Mouse (Mus musculus): ENCODE measurements around the gene Pelo. TPM values are rescaled to one million over a fixed set of nuclear protein-coding genes. Genes with fewer than 3 reads are reported as not detected.

Pelo gene
- polyA plus RNA-seq, 1 experiment, result 23.7 TPM

- Histone ChIP-seq H3K4me3 (no peak overlapping the region), H3K79me2 (ENCODE audit: control insufficient read depth, insufficient read depth) (no peaks in the 10 kb centered on the region), H3K27me3 (ENCODE audit: control insufficient read depth, insufficient read depth, insufficient read length) (no peaks in the 10 kb centered on the region), H3K36me3 (ENCODE audit: control insufficient read depth, insufficient read depth) (no peaks in the 10 kb centered on the region), H3K4me2 (ENCODE audit: low read depth) (no peak overlapping the region), H3ac (ENCODE audit: control insufficient read depth, insufficient read length) (no peak overlapping the region)
- no peak for TF ChIP-seq USF1 (IDR thresholded peaks at IDR 0.05; ENCODE audit: low read depth)
- no peak for TF ChIP-seq MYOD1 (IDR thresholded peaks at IDR 0.05; ENCODE audit: control insufficient read depth in 1 of 3, insufficient read length in 2 of 3, low read depth in 2 of 3)
- TF ChIP-seq MYOG (IDR thresholded peaks at IDR 0.05; ENCODE audit: control insufficient read depth in 1 of 3, insufficient read depth in 1 of 3, insufficient read length in 2 of 3, low read depth in 2 of 3), result no peak
- TF ChIP-seq TCF3 (IDR thresholded peaks at IDR 0.05; ENCODE audit: insufficient read length, low read depth), result no peak
- TF ChIP-seq POLR2AphosphoS2 (IDR thresholded peaks at IDR 0.05; ENCODE audit: insufficient read length, low read depth), result no peak
- no peak for TF ChIP-seq CEBPB (IDR thresholded peaks at IDR 0.05; ENCODE audit: insufficient read depth, poor library complexity, severe bottlenecking)
Observed at GRCm38 (mm10) chr13:115131381-115131780, 41.4 kb upstream of the Pelo start.

GRCm38 (mm10) chr13:115130035-115130434, 40.0 kb upstream of the Pelo start:
- H3K4me3 ChIP-seq, result no peak overlapping the region

GRCm38 (mm10) chr13:115127826-115128225, 37.8 kb upstream of the Pelo start:
- no peak for TF ChIP-seq MYOG (IDR thresholded peaks at IDR 0.05; ENCODE audit: control insufficient read depth in 1 of 3, insufficient read depth in 1 of 3, insufficient read length in 2 of 3, low read depth in 2 of 3)
- no peak for TF ChIP-seq MAX (IDR thresholded peaks at IDR 0.05; ENCODE audit: low read depth)
- TF ChIP-seq CEBPB (IDR thresholded peaks at IDR 0.05; ENCODE audit: insufficient read depth, poor library complexity, severe bottlenecking), result no peak
- TF ChIP-seq POLR2AphosphoS2 (IDR thresholded peaks at IDR 0.05; ENCODE audit: insufficient read length, low read depth), result no peak
- no peak for TF ChIP-seq MYOD1 (IDR thresholded peaks at IDR 0.05; ENCODE audit: control insufficient read depth in 1 of 3, insufficient read length in 2 of 3, low read depth in 2 of 3)
- TF ChIP-seq SRF (IDR thresholded peaks at IDR 0.05; ENCODE audit: control insufficient read depth, insufficient read length, low read depth), result no peak
- no peak for TF ChIP-seq E2F4 (IDR thresholded peaks at IDR 0.05; ENCODE audit: insufficient read depth)

More at GRCm38 (mm10) chr13:115130035-115130434, 40.0 kb upstream of the Pelo start:
- no peak for TF ChIP-seq TCF12 (IDR thresholded peaks at IDR 0.05; ENCODE audit: insufficient read depth, poor library complexity, severe bottlenecking)
- no peak for TF ChIP-seq MYOD1 (IDR thresholded peaks at IDR 0.05; ENCODE audit: control insufficient read depth in 1 of 3, insufficient read length in 2 of 3, low read depth in 2 of 3)
- TF ChIP-seq SRF (IDR thresholded peaks at IDR 0.05; ENCODE audit: control insufficient read depth, insufficient read length, low read depth), result no peak
- no peak for TF ChIP-seq POLR2AphosphoS2 (IDR thresholded peaks at IDR 0.05; ENCODE audit: insufficient read length, low read depth)
- no peak for TF ChIP-seq MYOG (IDR thresholded peaks at IDR 0.05; ENCODE audit: control insufficient read depth in 1 of 3, insufficient read depth in 1 of 3, insufficient read length in 2 of 3, low read depth in 2 of 3)
- no peak for TF ChIP-seq USF1 (IDR thresholded peaks at IDR 0.05; ENCODE audit: low read depth)
- TF ChIP-seq E2F4 (IDR thresholded peaks at IDR 0.05; ENCODE audit: insufficient read depth), result no peak
- no peak for TF ChIP-seq CEBPB (IDR thresholded peaks at IDR 0.05; ENCODE audit: insufficient read depth, poor library complexity, severe bottlenecking)
- no peak for TF ChIP-seq TCF3 (IDR thresholded peaks at IDR 0.05; ENCODE audit: insufficient read length, low read depth)
- TF ChIP-seq POLR2A (IDR thresholded peaks at IDR 0.05; ENCODE audit: insufficient read length, low read depth), result no peak
- no peak for TF ChIP-seq MAX (IDR thresholded peaks at IDR 0.05; ENCODE audit: low read depth)
- no peak for TF ChIP-seq REST (IDR thresholded peaks at IDR 0.05; ENCODE audit: insufficient read depth, insufficient read length)
- Histone ChIP-seq H3K79me2 (ENCODE audit: control insufficient read depth, insufficient read depth) (no peaks in the 10 kb centered on the region), H3K27me3 (ENCODE audit: control insufficient read depth, insufficient read depth, insufficient read length) (no peaks in the 10 kb centered on the region), H3K4me2 (ENCODE audit: low read depth) (no peak overlapping the region), H3K36me3 (ENCODE audit: control insufficient read depth, insufficient read depth) (no peaks in the 10 kb centered on the region), H3ac (ENCODE audit: control insufficient read depth, insufficient read length) (no peak overlapping the region)

GRCm38 (mm10) chr13:115126534-115126933, 36.5 kb upstream of the Pelo start:
- no peak for TF ChIP-seq POLR2AphosphoS2 (IDR thresholded peaks at IDR 0.05; ENCODE audit: insufficient read length, low read depth)
- TF ChIP-seq MYOD1 (IDR thresholded peaks at IDR 0.05; ENCODE audit: control insufficient read depth in 1 of 3, insufficient read length in 2 of 3, low read depth in 2 of 3), result no peak
- TF ChIP-seq MAX (IDR thresholded peaks at IDR 0.05; ENCODE audit: low read depth), result no peak
- no peak for TF ChIP-seq TCF12 (IDR thresholded peaks at IDR 0.05; ENCODE audit: insufficient read depth, poor library complexity, severe bottlenecking)
- TF ChIP-seq MYOG (IDR thresholded peaks at IDR 0.05; ENCODE audit: control insufficient read depth in 1 of 3, insufficient read depth in 1 of 3, insufficient read length in 2 of 3, low read depth in 2 of 3), result no peak
- TF ChIP-seq POLR2A (IDR thresholded peaks at IDR 0.05; ENCODE audit: insufficient read length, low read depth), result no peak
- TF ChIP-seq SRF (IDR thresholded peaks at IDR 0.05; ENCODE audit: control insufficient read depth, insufficient read length, low read depth), result no peak
- no peak for TF ChIP-seq TCF3 (IDR thresholded peaks at IDR 0.05; ENCODE audit: insufficient read length, low read depth)
- TF ChIP-seq USF1 (IDR thresholded peaks at IDR 0.05; ENCODE audit: low read depth), result no peak
- TF ChIP-seq REST (IDR thresholded peaks at IDR 0.05; ENCODE audit: insufficient read depth, insufficient read length), result no peak
- TF ChIP-seq CEBPB (IDR thresholded peaks at IDR 0.05; ENCODE audit: insufficient read depth, poor library complexity, severe bottlenecking), result no peak
- no peaks in the 10 kb centered on the region for H3K79me2 ChIP-seq (ENCODE audit: control insufficient read depth, insufficient read depth)
- H3K4me2 ChIP-seq (ENCODE audit: low read depth), result no peak overlapping the region

More at GRCm38 (mm10) chr13:115127826-115128225, 37.8 kb upstream of the Pelo start:
- no peaks in the 10 kb centered on the region for H3K79me2 ChIP-seq (ENCODE audit: control insufficient read depth, insufficient read depth)
- no peak overlapping the region for H3K4me2 ChIP-seq (ENCODE audit: low read depth)
- H3K27me3 ChIP-seq (ENCODE audit: control insufficient read depth, insufficient read depth, insufficient read length), result no peaks in the 10 kb centered on the region
- H3ac ChIP-seq (ENCODE audit: control insufficient read depth, insufficient read length), result no peak overlapping the region
- H3K4me3 ChIP-seq, result no peak overlapping the region
- H3K36me3 ChIP-seq (ENCODE audit: control insufficient read depth, insufficient read depth), result no peaks in the 10 kb centered on the region

GRCm38 (mm10) chr13:115125130-115125529, 35.1 kb upstream of the Pelo start:
- Histone ChIP-seq H3K79me2 (ENCODE audit: control insufficient read depth, insufficient read depth) (no peaks in the 10 kb centered on the region), H3K36me3 (ENCODE audit: control insufficient read depth, insufficient read depth) (no peaks in the 10 kb centered on the region), H3K4me3 (no peak overlapping the region), H3ac (ENCODE audit: control insufficient read depth, insufficient read length) (no peak overlapping the region), H3K4me2 (ENCODE audit: low read depth) (no peak overlapping the region), H3K27me3 (ENCODE audit: control insufficient read depth, insufficient read depth, insufficient read length) (no peaks in the 10 kb centered on the region)
- TF ChIP-seq USF1 (IDR thresholded peaks at IDR 0.05; ENCODE audit: low read depth) (no peak), SRF (IDR thresholded peaks at IDR 0.05; ENCODE audit: control insufficient read depth, insufficient read length, low read depth) (no peak), CEBPB (IDR thresholded peaks at IDR 0.05; ENCODE audit: insufficient read depth, poor library complexity, severe bottlenecking) (no peak), TCF3 (IDR thresholded peaks at IDR 0.05; ENCODE audit: insufficient read length, low read depth) (no peak), MAX (IDR thresholded peaks at IDR 0.05; ENCODE audit: low read depth) (no peak), TCF12 (IDR thresholded peaks at IDR 0.05; ENCODE audit: insufficient read depth, poor library complexity, severe bottlenecking) (no peak), REST (IDR thresholded peaks at IDR 0.05; ENCODE audit: insufficient read depth, insufficient read length) (no peak), MYOG (IDR thresholded peaks at IDR 0.05; ENCODE audit: control insufficient read depth in 1 of 3, insufficient read depth in 1 of 3, insufficient read length in 2 of 3, low read depth in 2 of 3) (no peak), POLR2AphosphoS2 (IDR thresholded peaks at IDR 0.05; ENCODE audit: insufficient read length, low read depth) (no peak), POLR2A (IDR thresholded peaks at IDR 0.05; ENCODE audit: insufficient read length, low read depth) (no peak), E2F4 (IDR thresholded peaks at IDR 0.05; ENCODE audit: insufficient read depth) (no peak)

More at GRCm38 (mm10) chr13:115126534-115126933, 36.5 kb upstream of the Pelo start:
- H3K27me3 ChIP-seq (ENCODE audit: control insufficient read depth, insufficient read depth, insufficient read length), result no peaks in the 10 kb centered on the region
- no peaks in the 10 kb centered on the region for H3K36me3 ChIP-seq (ENCODE audit: control insufficient read depth, insufficient read depth)
- H3ac ChIP-seq (ENCODE audit: control insufficient read depth, insufficient read length), result no peak overlapping the region
- H3K4me3 ChIP-seq, result no peak overlapping the region
